Mouse (Mus musculus) forebrain, embryonic 13.5 days (tissue): Measurements from ENCODE around the gene Fgfr4. TPM values are rescaled to one million over a fixed set of nuclear protein-coding genes. Genes with fewer than 3 reads are reported as not detected.

Experiments
- ATAC-seq: fragments of 200-750 bp; cut with Nextera tagmentation; 2 replicates; pipeline ENCODE4 v1.8.0; 2017
- H3K27ac ChIP-seq: fragments of 300-500 bp; sonication (generic); 2 replicates; pipeline ENCODE4 v1.5.1; 2015; ENCODE audit warnings: inconsistent platforms, mild to moderate bottlenecking, moderate library complexity
- H3K27me3 ChIP-seq: fragments of 300-500 bp; sonication (generic); 2 replicates; pipeline ENCODE4 v1.6.1; 2015; ENCODE audit warnings: mild to moderate bottlenecking, inconsistent platforms
- H3K36me3 ChIP-seq: fragments of 300-500 bp; sonication (generic); 2 replicates; pipeline ENCODE4 v1.6.1; 2015; ENCODE audit warnings: mild to moderate bottlenecking, inconsistent platforms; ENCODE audit not compliant: poor library complexity, severe bottlenecking
- H3K4me1 ChIP-seq: fragments of 300-500 bp; sonication (generic); 2 replicates; pipeline ENCODE4 v1.6.1; 2015; ENCODE audit warnings: inconsistent platforms
- H3K4me2 ChIP-seq: fragments of 300-500 bp; sonication (generic); 2 replicates; pipeline ENCODE4 v1.6.1; 2015; ENCODE audit warnings: inconsistent platforms, mild to moderate bottlenecking, moderate library complexity
- H3K4me3 ChIP-seq: fragments of 300-500 bp; sonication (generic); 2 replicates; pipeline ENCODE4 v1.5.1; 2015; ENCODE audit warnings: mild to moderate bottlenecking, inconsistent platforms
- H3K9ac ChIP-seq: fragments of 300-500 bp; sonication (generic); 2 replicates; pipeline ENCODE4 v1.6.1; 2015; ENCODE audit warnings: mild to moderate bottlenecking, inconsistent platforms
- H3K9me3 ChIP-seq: fragments of 300-500 bp; sonication (generic); replicated peaks from 2 replicates; pipeline ENCODE4 v1.6.1; 2016; ENCODE audit warnings: inconsistent platforms
- WGBS: fragments of 180-500 bp; shearing (Covaris S2); methylation state at CpG from one replicate; pipeline ENCODE4 v1.1.7; 2015; 5-methylcytosine and 5-hydroxymethylcytosine counted together
- polyA plus RNA-seq: library from polyadenylated mRNA; unstranded; fragments of >200 nt; fragmentation: Nextera tagmentation; extraction: Ambion mirVana; gene quantifications from 2 replicates; pipeline ENCODE4 v1.2.1, GENCODE M21; 2015

The Fgfr4 gene
- polyA plus RNA-seq, 1 experiment from 2014 or later = 0.48 TPM

GRCm38 (mm10) chr13:55213138-55213806 is 60.8 kb downstream of the Fgfr4 start:
- peaks cover 41% of the 10 kb centered on the region for H3K36me3 ChIP-seq
- ATAC-seq = no peak
- no peaks in the 10 kb centered on the region for H3K9me3 ChIP-seq
- peak overlapping the region; percentile 88 for H3K4me2 ChIP-seq
- peak overlapping the region; percentile 98 for H3K27ac ChIP-seq
- H3K27me3 ChIP-seq = no peaks in the 10 kb centered on the region
- 53% methylated on average over 10 of the region's 10 CpGs for WGBS
- peak overlapping the region; percentile 98 for H3K9ac ChIP-seq
- peaks cover 72% of the 10 kb centered on the region for H3K4me1 ChIP-seq
- H3K4me3 ChIP-seq = peak overlapping the region; percentile 82

Other genes with a start within 250 kb of the Fgfr4 start
- 7.2 and 7.5 TPM in 2 replicates for gene Unc5a, start 203.2 kb upstream of the Fgfr4 start, polyA plus RNA-seq
- 0.48 and 0.59 TPM in 2 replicates for gene Hk3, start 131.3 kb upstream of the Fgfr4 start, polyA plus RNA-seq
- gene Uimc1, start 52.3 kb upstream of the Fgfr4 start, polyA plus RNA-seq = 24.3 and 24.6 TPM in 2 replicates
- gene Zfp346, start 47.3 kb upstream of the Fgfr4 start, polyA plus RNA-seq = 23.1 and 24.3 TPM in 2 replicates
- gene Gm17617, start 19.1 kb upstream of the Fgfr4 start, polyA plus RNA-seq = not detected in 2 replicates
- gene Nsd1, start 57.1 kb downstream of the Fgfr4 start, polyA plus RNA-seq = 70.7 and 77.2 TPM in 2 replicates
- 309 and 331 TPM in 2 replicates for gene Prelid1, start 167.9 kb downstream of the Fgfr4 start, polyA plus RNA-seq
- gene Rab24, start 169.3 kb downstream of the Fgfr4 start, polyA plus RNA-seq = 102 and 105 TPM in 2 replicates
- 42.8 and 44.6 TPM in 2 replicates for gene Mxd3, start 177.2 kb downstream of the Fgfr4 start, polyA plus RNA-seq
- 57.9 and 60.5 TPM in 2 replicates for gene Lman2, start 210.1 kb downstream of the Fgfr4 start, polyA plus RNA-seq
- 0.30 and 0.40 TPM in 2 replicates for gene Rgs14, start 217.1 kb downstream of the Fgfr4 start, polyA plus RNA-seq
- gene Slc34a1, start 245.5 kb downstream of the Fgfr4 start, polyA plus RNA-seq = not detected in 2 replicates